18 mouse cellular contexts compared by ENCODE assay signal in the genomic region with DNA sequence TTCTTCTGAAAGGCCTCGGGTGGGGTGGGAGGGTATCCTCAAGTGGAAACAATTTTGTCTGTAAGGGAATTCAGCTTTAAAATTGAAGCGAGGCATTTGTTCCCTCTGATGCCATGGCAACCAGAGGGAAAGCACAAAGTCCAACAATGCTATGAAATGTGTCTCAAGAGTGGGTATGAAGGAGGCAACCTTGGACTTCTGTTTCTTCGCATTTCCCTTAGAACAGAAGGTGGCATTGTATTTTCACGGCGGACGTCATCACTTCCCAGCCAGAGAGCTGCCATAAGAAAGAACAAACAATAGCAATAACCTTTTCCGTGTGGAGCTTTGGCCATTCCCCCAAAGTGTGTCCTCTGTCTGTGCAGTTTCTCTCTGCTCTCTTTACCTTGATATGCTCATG. TPM values are rescaled to one million over a fixed set of nuclear protein-coding genes. Genes with fewer than 3 reads are reported as not detected.
"Had no signal": no experiment of that assay in that cellular context is flagged by ENCODE, and none has a peak within 500 bp of the region (broad histone marks: within the 10 kb centered on the region; RNA-seq: fewer than 3 reads in every experiment).

No protein-coding gene starts in this region.

- H3K9me3 ChIP-seq: limb, embryonic 12.5 days; liver, embryonic 13.5 days; megakaryocyte, embryonic 14.5 days had no signal

- H3K9ac ChIP-seq: limb, embryonic 12.5 days; liver, embryonic 13.5 days; liver, postnatal 0 days; midbrain, embryonic 12.5 days; neural tube, embryonic 15.5 days had no signal

- DNase-seq: kidney, adult 8-10 months; kidney, postnatal 25 days; liver; liver, embryonic 13.5 days; liver, postnatal 0 days; thymus, postnatal 36 days had no signal

- H3K27ac ChIP-seq: limb, embryonic 12.5 days; liver, embryonic 13.5 days; macrophage; midbrain, embryonic 12.5 days; neural tube, embryonic 15.5 days had no signal

- H3K27me3 ChIP-seq: limb, embryonic 12.5 days; liver, embryonic 13.5 days; megakaryocyte, embryonic 14.5 days; midbrain, embryonic 12.5 days; neural tube, embryonic 15.5 days had no signal

- H3K36me3 ChIP-seq: limb, embryonic 12.5 days; liver, embryonic 13.5 days; midbrain, embryonic 12.5 days; neural tube, embryonic 15.5 days had no signal

- H3K4me3 ChIP-seq: limb, embryonic 12.5 days; liver, embryonic 13.5 days; megakaryocyte, embryonic 14.5 days; midbrain, embryonic 12.5 days; neural tube, embryonic 15.5 days had no signal

- ATAC-seq: liver, postnatal 0 days had no signal

- H3K4me2 ChIP-seq: limb, embryonic 12.5 days; liver, embryonic 13.5 days; midbrain, embryonic 12.5 days; neural tube, embryonic 15.5 days had no signal

- H3K4me1 ChIP-seq: limb, embryonic 12.5 days; megakaryocyte, embryonic 14.5 days; midbrain, embryonic 12.5 days; neural tube, embryonic 15.5 days had no signal

RNA-seq across cellular contexts. Expression of a gene that starts 53.1 kb away (rescaled TPM):
- polyA plus RNA-seq: macrophage had no signal

RNA-seq across cellular contexts. Expression of a gene that starts 53.8 kb away (rescaled TPM):
- total RNA-seq: left cerebral cortex, postnatal 36 days; midbrain, postnatal 0 days had no signal
- polyA plus RNA-seq: kidney, embryonic 16.5 days; limb, embryonic 12.5 days; liver, embryonic 13.5 days; liver, postnatal 0 days; lung, embryonic 16.5 days; macrophage; midbrain, embryonic 12.5 days; midbrain, postnatal 0 days; neural tube, embryonic 11.5 days; neural tube, embryonic 15.5 days; stomach, embryonic 14.5 days; thymus, postnatal 0 days had no signal
